Mouse (Mus musculus) CH12.LX (cell line): ENCODE results near the gene Fam222a. TPM values are rescaled to one million over a fixed set of nuclear protein-coding genes. Genes with fewer than 3 reads are reported as not detected.

ENCODE experiments used
- DNase-seq: peaks from one replicate; pipeline ENCODE4 v3.0.0-alpha.2; 2013; ENCODE audit errors: extremely low read depth
- H3K27ac ChIP-seq: 2 replicates; pipeline ENCODE4 v1.5.1; 2012; ENCODE audit warnings: low read depth, mild to moderate bottlenecking, control low read depth, moderate library complexity; ENCODE audit not compliant: insufficient read depth
- H3K27me3 ChIP-seq: replicated peaks from 2 replicates; pipeline ENCODE3; 2012; ENCODE audit warnings: inconsistent platforms
- H3K36me3 ChIP-seq, 2 experiments: replicated peaks in 1 of 2; 2 replicates each; pipeline versions ENCODE3 to v1.6.1; 2012; ENCODE audit warnings: inconsistent platforms in 1 of 2, low read length in 1 of 2, mild to moderate bottlenecking in 1 of 2, mixed read lengths in 1 of 2, moderate library complexity in 1 of 2; ENCODE audit not compliant: control insufficient read depth in 1 of 2, insufficient read depth in 1 of 2
- H3K4me1 ChIP-seq, 2 experiments: 2 replicates each; pipeline ENCODE4 v1.6.1; 2012; ENCODE audit warnings: inconsistent platforms in 1 of 2, moderate library complexity in 1 of 2; ENCODE audit not compliant: insufficient read depth in 2 of 2, control insufficient read depth in 1 of 2
- H3K4me2 ChIP-seq: 2 replicates; pipeline ENCODE4 v1.6.1; 2012; ENCODE audit warnings: low read depth, mild to moderate bottlenecking, control low read depth; ENCODE audit not compliant: poor library complexity, insufficient read depth, severe bottlenecking
- H3K4me3 ChIP-seq, 3 experiments: fragments of 150-350 bp in 1 of 3; sonication (generic) in 1 of 3; replicated peaks in 1 of 3; 2 replicates each; pipeline versions ENCODE3 to v1.5.1; 2011 to 2012; ENCODE audit warnings: low read depth in 2 of 3, low read length in 2 of 3, mild to moderate bottlenecking in 2 of 3, moderate library complexity in 2 of 3, control low read depth in 1 of 3, improper control_type of control experiment in 1 of 3, inconsistent platforms in 1 of 3, mixed read lengths in 1 of 3; ENCODE audit not compliant: poor library complexity in 1 of 3
- H3K79me2 ChIP-seq: replicated peaks from 2 replicates; pipeline ENCODE4 v1.6.1; 2012; ENCODE audit warnings: mild to moderate bottlenecking, moderate library complexity; ENCODE audit not compliant: control insufficient read depth, poor library complexity, insufficient read depth, severe bottlenecking; ENCODE audit errors: extremely low read depth
- H3K9ac ChIP-seq: 2 replicates; pipeline ENCODE4 v1.6.1; 2012; ENCODE audit warnings: low read depth, mild to moderate bottlenecking, control low read depth, moderate library complexity; ENCODE audit not compliant: insufficient read depth
- H3K9me3 ChIP-seq: replicated peaks from 2 replicates; pipeline ENCODE3; 2012; ENCODE audit warnings: low read length, inconsistent platforms, mixed read lengths
- BHLHE40 ChIP-seq: IDR thresholded peaks from 2 replicates; pipeline ENCODE4 v1.6.1; 2011; ENCODE audit warnings: mild to moderate bottlenecking, low read depth, low read length, improper control_type of control experiment
- CHD1 ChIP-seq: IDR thresholded peaks from 2 replicates; pipeline ENCODE4 v1.6.1; 2012; ENCODE audit warnings: low read depth, low read length, improper control_type of control experiment, inconsistent platforms
- CHD2 ChIP-seq: IDR thresholded peaks from 2 replicates; pipeline ENCODE4 v1.6.1; 2011; ENCODE audit warnings: low read length, improper control_type of control experiment
- CTCF ChIP-seq, 2 experiments: IDR thresholded peaks in 1 of 2; conservative IDR thresholded peaks in 1 of 2; 2 replicates each; pipeline ENCODE4 v1.5.1; 2011 to 2012; ENCODE audit warnings: low read depth in 2 of 2, low read length in 2 of 2, improper control_type of control experiment in 1 of 2, inconsistent platforms in 1 of 2, mild to moderate bottlenecking in 1 of 2, moderate library complexity in 1 of 2
- E2F4 ChIP-seq: IDR thresholded peaks from 2 replicates; pipeline ENCODE4 v1.6.1; 2011; ENCODE audit warnings: low read depth, low read length, improper control_type of control experiment; ENCODE audit not compliant: insufficient replicate concordance
- JUN ChIP-seq: IDR thresholded peaks from 2 replicates; pipeline ENCODE4 v1.6.1; 2011; ENCODE audit warnings: low read depth, mild to moderate bottlenecking, low read length, improper control_type of control experiment, moderate library complexity; ENCODE audit not compliant: insufficient read depth
- JUND ChIP-seq: conservative IDR thresholded peaks from 2 replicates; pipeline ENCODE4 v1.6.1; 2011; ENCODE audit warnings: low read depth, low read length, improper control_type of control experiment
- MAFK ChIP-seq: IDR thresholded peaks from 2 replicates; pipeline ENCODE4 v1.6.1; 2011; ENCODE audit warnings: low read length, improper control_type of control experiment; ENCODE audit not compliant: insufficient replicate concordance
- MEF2A ChIP-seq: IDR thresholded peaks from 2 replicates; pipeline ENCODE4 v1.6.1; 2014; ENCODE audit warnings: low read depth, mild to moderate bottlenecking, inconsistent platforms, low read length, improper control_type of control experiment, borderline replicate concordance
- NELFE ChIP-seq: IDR thresholded peaks from 2 replicates; pipeline ENCODE4 v1.6.1; 2011; ENCODE audit warnings: low read depth, low read length, improper control_type of control experiment
- PAX5 ChIP-seq: IDR thresholded peaks from 2 replicates; pipeline ENCODE4 v1.6.1; 2012; ENCODE audit warnings: low read length, inconsistent platforms, mixed read lengths
- POLR2AphosphoS2 ChIP-seq: IDR thresholded peaks from 2 replicates; pipeline ENCODE4 v1.6.1; 2011; ENCODE audit warnings: low read depth, low read length, improper control_type of control experiment
- RAD21 ChIP-seq: IDR thresholded peaks from 2 replicates; pipeline ENCODE4 v1.6.1; 2011; ENCODE audit warnings: low read depth, mild to moderate bottlenecking, low read length, improper control_type of control experiment, moderate library complexity
- SIN3A ChIP-seq: IDR thresholded peaks from 2 replicates; pipeline ENCODE4 v1.6.1; 2012; ENCODE audit warnings: low read length, improper control_type of control experiment, inconsistent platforms
- SMC3 ChIP-seq: IDR thresholded peaks from 2 replicates; pipeline ENCODE4 v1.6.1; 2011; ENCODE audit warnings: low read depth, low read length, improper control_type of control experiment
- UBTF ChIP-seq: IDR thresholded peaks from 2 replicates; pipeline ENCODE4 v1.6.1; 2012; ENCODE audit warnings: low read depth, mild to moderate bottlenecking, inconsistent platforms, low read length, improper control_type of control experiment, moderate library complexity
- ZC3H11A ChIP-seq: IDR thresholded peaks from 2 replicates; pipeline ENCODE4 v1.6.1; 2012; ENCODE audit warnings: low read depth, mild to moderate bottlenecking, inconsistent platforms, low read length, improper control_type of control experiment
- ZKSCAN1 ChIP-seq: IDR thresholded peaks from 2 replicates; pipeline ENCODE4 v1.6.1; 2012; ENCODE audit warnings: low read depth, inconsistent platforms, low read length, improper control_type of control experiment, borderline replicate concordance
- ZMIZ1 ChIP-seq: IDR thresholded peaks from 2 replicates; pipeline ENCODE4 v1.6.1; 2012; ENCODE audit warnings: low read depth, mild to moderate bottlenecking, inconsistent platforms, low read length, improper control_type of control experiment
- dilution Hi-C: fragments of 300-500 bp; cut with MboI; formaldehyde crosslinking; loops from 2 replicates; pipeline ENCODE4 v1.14.3; 2020; ENCODE audit warnings: low sequenced_read_pairs; ENCODE audit not compliant: extremely low pct_unique_long_range_greater_than_20kb, extremely low pct_ligation_motif_present
- in situ Hi-C: fragments of 300-500 bp; cut with MboI; formaldehyde crosslinking; loops from 3 replicates; pipeline ENCODE4 v1.14.3; 2019; ENCODE audit warnings: low sequenced_read_pairs, low pct_ligation_motif_present, low pct_unique_long_range_greater_than_20kb, mixed read lengths
- polyA plus RNA-seq: library from polyadenylated mRNA; unstranded; fragments of >175 nt; gene quantifications from 2 replicates; pipeline ENCODE4 v1.2.1, GENCODE M21; 2012; ENCODE audit warnings: low read depth; ENCODE audit not compliant: insufficient read length
- total RNA-seq, 2 experiments: library from RNA; depleted of rRNA; stranded (reverse); fragments of 300-350 nt in 1 of 2; fragments of >200 nt in 1 of 2; gene quantifications; 2 replicates each; pipeline ENCODE4 v1.2.3; 2012 to 2014

The Fam222a gene
- total and polyA plus RNA-seq, 3 experiments = 0.13 TPM; not detected in 2

GRCm38 (mm10) chr5:114583490-114584175 lies 15.8 kb downstream of the Fam222a start:
- Histone ChIP-seq H3K4me2 (no peak overlapping the region), H3K27me3 (peaks cover 78% of the 10 kb centered on the region), H3K9ac (no peak overlapping the region), H3K9me3 (no peaks in the 10 kb centered on the region), H3K4me3 (no peak overlapping the region), H3K79me2 (no peaks in the 10 kb centered on the region), H3K36me3 (no peaks in the 10 kb centered on the region), H3K4me1 (no peaks in the 10 kb centered on the region), H3K27ac (no peak overlapping the region)
- no peak for DNase-seq
- in situ Hi-C loops = no loop called here
- dilution Hi-C loops = no loop called here
- TF ChIP-seq JUN = no peak
- TF ChIP-seq POLR2AphosphoS2 = no peak
- no peak for TF ChIP-seq RAD21
- no peak for TF ChIP-seq BHLHE40
- TF ChIP-seq PAX5 = no peak
- no peak for TF ChIP-seq NELFE
- no peak for TF ChIP-seq CHD2
- no peak for TF ChIP-seq MAFK
- no peak for TF ChIP-seq SIN3A
- no peak for TF ChIP-seq ZMIZ1
- no peak for TF ChIP-seq CTCF (conservative IDR thresholded peaks at IDR 0.05 in 1 of 2, IDR thresholded peaks at IDR 0.05 in 1 of 2; ENCODE audit: low read depth in 2 of 2, low read length in 2 of 2)
- TF ChIP-seq E2F4 = no peak
- TF ChIP-seq ZC3H11A = no peak
- no peak for TF ChIP-seq MEF2A
- no peak for TF ChIP-seq CHD1
- no peak for TF ChIP-seq JUND
- TF ChIP-seq SMC3 = no peak

- TF ChIP-seq ZKSCAN1 (peak; percentile 62), NELFE (no peak), UBTF (no peak), ZMIZ1 (no peak)
- Histone ChIP-seq H3K36me3 (no peaks in the 10 kb centered on the region), H3K27ac (no peak overlapping the region), H3K9ac (no peak overlapping the region), H3K4me3 (no peak overlapping the region), H3K9me3 (no peaks in the 10 kb centered on the region), H3K27me3 (peaks cover 77% of the 10 kb centered on the region), H3K79me2 (no peaks in the 10 kb centered on the region), H3K4me2 (no peak overlapping the region), H3K4me1 (no peaks in the 10 kb centered on the region)
- no peak for DNase-seq
- dilution Hi-C loops = no loop called here
- in situ Hi-C loops = no loop called here
Measured at GRCm38 (mm10) chr5:114584293-114585104, 16.7 kb downstream of the Fam222a start.
